Mouse (Mus musculus) CH12.LX (cell line): Measurements from ENCODE around the gene Chrna1. TPM values are rescaled to one million over a fixed set of nuclear protein-coding genes. Genes with fewer than 3 reads are reported as not detected.

Experiments
- DNase-seq: peaks from one replicate; pipeline ENCODE4 v3.0.0-alpha.2; 2013; ENCODE audit errors: extremely low read depth
- H3K27ac ChIP-seq: 2 replicates; pipeline ENCODE4 v1.5.1; 2012; ENCODE audit warnings: low read depth, mild to moderate bottlenecking, control low read depth, moderate library complexity; ENCODE audit not compliant: insufficient read depth
- H3K27me3 ChIP-seq: replicated peaks from 2 replicates; pipeline ENCODE3; 2012; ENCODE audit warnings: inconsistent platforms
- H3K36me3 ChIP-seq, 2 experiments: replicated peaks in 1 of 2; 2 replicates each; pipeline versions ENCODE3 to v1.6.1; 2012; ENCODE audit warnings: inconsistent platforms in 1 of 2, low read length in 1 of 2, mild to moderate bottlenecking in 1 of 2, mixed read lengths in 1 of 2, moderate library complexity in 1 of 2; ENCODE audit not compliant: control insufficient read depth in 1 of 2, insufficient read depth in 1 of 2
- H3K4me1 ChIP-seq, 2 experiments: 2 replicates each; pipeline ENCODE4 v1.6.1; 2012; ENCODE audit warnings: inconsistent platforms in 1 of 2, moderate library complexity in 1 of 2; ENCODE audit not compliant: insufficient read depth in 2 of 2, control insufficient read depth in 1 of 2
- H3K4me2 ChIP-seq: 2 replicates; pipeline ENCODE4 v1.6.1; 2012; ENCODE audit warnings: low read depth, mild to moderate bottlenecking, control low read depth; ENCODE audit not compliant: poor library complexity, insufficient read depth, severe bottlenecking
- H3K4me3 ChIP-seq, 3 experiments: fragments of 150-350 bp in 1 of 3; sonication (generic) in 1 of 3; replicated peaks in 1 of 3; 2 replicates each; pipeline versions ENCODE3 to v1.5.1; 2011 to 2012; ENCODE audit warnings: low read depth in 2 of 3, low read length in 2 of 3, mild to moderate bottlenecking in 2 of 3, moderate library complexity in 2 of 3, control low read depth in 1 of 3, improper control_type of control experiment in 1 of 3, inconsistent platforms in 1 of 3, mixed read lengths in 1 of 3; ENCODE audit not compliant: poor library complexity in 1 of 3
- H3K79me2 ChIP-seq: replicated peaks from 2 replicates; pipeline ENCODE4 v1.6.1; 2012; ENCODE audit warnings: mild to moderate bottlenecking, moderate library complexity; ENCODE audit not compliant: control insufficient read depth, poor library complexity, insufficient read depth, severe bottlenecking; ENCODE audit errors: extremely low read depth
- H3K9ac ChIP-seq: 2 replicates; pipeline ENCODE4 v1.6.1; 2012; ENCODE audit warnings: low read depth, mild to moderate bottlenecking, control low read depth, moderate library complexity; ENCODE audit not compliant: insufficient read depth
- H3K9me3 ChIP-seq: replicated peaks from 2 replicates; pipeline ENCODE3; 2012; ENCODE audit warnings: low read length, inconsistent platforms, mixed read lengths
- BHLHE40 ChIP-seq: IDR thresholded peaks from 2 replicates; pipeline ENCODE4 v1.6.1; 2011; ENCODE audit warnings: mild to moderate bottlenecking, low read depth, low read length, improper control_type of control experiment
- CHD1 ChIP-seq: IDR thresholded peaks from 2 replicates; pipeline ENCODE4 v1.6.1; 2012; ENCODE audit warnings: low read depth, low read length, improper control_type of control experiment, inconsistent platforms
- CHD2 ChIP-seq: IDR thresholded peaks from 2 replicates; pipeline ENCODE4 v1.6.1; 2011; ENCODE audit warnings: low read length, improper control_type of control experiment
- E2F4 ChIP-seq: IDR thresholded peaks from 2 replicates; pipeline ENCODE4 v1.6.1; 2011; ENCODE audit warnings: low read depth, low read length, improper control_type of control experiment; ENCODE audit not compliant: insufficient replicate concordance
- EP300 ChIP-seq: IDR thresholded peaks from 2 replicates; pipeline ENCODE4 v1.6.1; 2011; ENCODE audit warnings: low read length, improper control_type of control experiment
- ETS1 ChIP-seq: conservative IDR thresholded peaks from 2 replicates; pipeline ENCODE4 v1.6.1; 2012; ENCODE audit warnings: low read depth, mild to moderate bottlenecking, inconsistent platforms, low read length, improper control_type of control experiment, moderate library complexity
- GABPA ChIP-seq: IDR thresholded peaks from 2 replicates; pipeline ENCODE4 v1.6.1; 2012; ENCODE audit warnings: low read depth, low read length, improper control_type of control experiment, inconsistent platforms; ENCODE audit not compliant: insufficient replicate concordance
- HCFC1 ChIP-seq: IDR thresholded peaks from 2 replicates; pipeline ENCODE4 v1.6.1; 2012; ENCODE audit warnings: low read depth, mild to moderate bottlenecking, inconsistent platforms, low read length, improper control_type of control experiment
- IRF4 ChIP-seq: IDR thresholded peaks from 2 replicates; pipeline ENCODE4 v1.6.1; 2014; ENCODE audit warnings: low read depth, mild to moderate bottlenecking, inconsistent platforms, low read length, improper control_type of control experiment
- JUND ChIP-seq: conservative IDR thresholded peaks from 2 replicates; pipeline ENCODE4 v1.6.1; 2011; ENCODE audit warnings: low read depth, low read length, improper control_type of control experiment
- KAT2A ChIP-seq: IDR thresholded peaks from 2 replicates; pipeline ENCODE4 v1.6.1; 2012; ENCODE audit warnings: low read length, improper control_type of control experiment, inconsistent platforms; ENCODE audit not compliant: insufficient replicate concordance
- MAX ChIP-seq: IDR thresholded peaks from 2 replicates; pipeline ENCODE4 v1.6.1; 2011; ENCODE audit warnings: low read length, improper control_type of control experiment
- MAZ ChIP-seq: IDR thresholded peaks from 2 replicates; pipeline ENCODE4 v1.6.1; 2012; ENCODE audit warnings: low read depth, mild to moderate bottlenecking, inconsistent platforms, low read length, improper control_type of control experiment, moderate library complexity
- MYC ChIP-seq: IDR thresholded peaks from 2 replicates; pipeline ENCODE4 v1.6.1; 2011; ENCODE audit warnings: low read depth, mild to moderate bottlenecking, improper control_type of control experiment, low read length
- NELFE ChIP-seq: IDR thresholded peaks from 2 replicates; pipeline ENCODE4 v1.6.1; 2011; ENCODE audit warnings: low read depth, low read length, improper control_type of control experiment
- NRF1 ChIP-seq: IDR thresholded peaks from 2 replicates; pipeline ENCODE4 v1.6.1; 2014; ENCODE audit warnings: low read depth, mild to moderate bottlenecking, inconsistent platforms, low read length, improper control_type of control experiment, moderate library complexity
- PAX5 ChIP-seq: IDR thresholded peaks from 2 replicates; pipeline ENCODE4 v1.6.1; 2012; ENCODE audit warnings: low read length, inconsistent platforms, mixed read lengths
- POLR2A ChIP-seq: IDR thresholded peaks from 2 replicates; pipeline ENCODE4 v1.6.1; 2011; ENCODE audit warnings: low read depth, mild to moderate bottlenecking, improper control_type of control experiment, low read length
- RAD21 ChIP-seq: IDR thresholded peaks from 2 replicates; pipeline ENCODE4 v1.6.1; 2011; ENCODE audit warnings: low read depth, mild to moderate bottlenecking, low read length, improper control_type of control experiment, moderate library complexity
- SMC3 ChIP-seq: IDR thresholded peaks from 2 replicates; pipeline ENCODE4 v1.6.1; 2011; ENCODE audit warnings: low read depth, low read length, improper control_type of control experiment
- TBP ChIP-seq: conservative IDR thresholded peaks from 2 replicates; pipeline ENCODE4 v1.6.1; 2011; ENCODE audit warnings: low read depth, low read length, improper control_type of control experiment
- TCF12 ChIP-seq: IDR thresholded peaks from 2 replicates; pipeline ENCODE4 v1.6.1; 2014; ENCODE audit warnings: low read depth, mild to moderate bottlenecking, inconsistent platforms, low read length, improper control_type of control experiment
- UBTF ChIP-seq: IDR thresholded peaks from 2 replicates; pipeline ENCODE4 v1.6.1; 2012; ENCODE audit warnings: low read depth, mild to moderate bottlenecking, inconsistent platforms, low read length, improper control_type of control experiment, moderate library complexity
- USF1 ChIP-seq: IDR thresholded peaks from 2 replicates; pipeline ENCODE4 v1.6.1; 2014; ENCODE audit warnings: low read depth, mild to moderate bottlenecking, inconsistent platforms, low read length, improper control_type of control experiment
- ZC3H11A ChIP-seq: IDR thresholded peaks from 2 replicates; pipeline ENCODE4 v1.6.1; 2012; ENCODE audit warnings: low read depth, mild to moderate bottlenecking, inconsistent platforms, low read length, improper control_type of control experiment
- dilution Hi-C: fragments of 300-500 bp; cut with MboI; formaldehyde crosslinking; loops from 2 replicates; pipeline ENCODE4 v1.14.3; 2020; ENCODE audit warnings: low sequenced_read_pairs; ENCODE audit not compliant: extremely low pct_unique_long_range_greater_than_20kb, extremely low pct_ligation_motif_present
- in situ Hi-C: fragments of 300-500 bp; cut with MboI; formaldehyde crosslinking; loops from 3 replicates; pipeline ENCODE4 v1.14.3; 2019; ENCODE audit warnings: low sequenced_read_pairs, low pct_ligation_motif_present, low pct_unique_long_range_greater_than_20kb, mixed read lengths
- polyA plus RNA-seq: library from polyadenylated mRNA; unstranded; fragments of >175 nt; gene quantifications from 2 replicates; pipeline ENCODE4 v1.2.1, GENCODE M21; 2012; ENCODE audit warnings: low read depth; ENCODE audit not compliant: insufficient read length
- total RNA-seq, 2 experiments: library from RNA; depleted of rRNA; stranded (reverse); fragments of 300-350 nt in 1 of 2; fragments of >200 nt in 1 of 2; gene quantifications; 2 replicates each; pipeline ENCODE4 v1.2.3; 2012 to 2014

Gene Chrna1
- total and polyA plus RNA-seq, 3 experiments: not detected

- Histone ChIP-seq H3K4me1 (peaks cover 8 to 12% of the 10 kb centered on the region in 2 experiments; a peak in 2 of 4 replicates), H3K27ac (no peak overlapping the region), H3K36me3 (no peaks in the 10 kb centered on the region)
- TF ChIP-seq CHD1: no peak
- TF ChIP-seq NELFE: no peak
- TF ChIP-seq POLR2A: no peak
- no peak for TF ChIP-seq RAD21
- TF ChIP-seq BHLHE40: no peak
- TF ChIP-seq TCF12: no peak
- no peak for TF ChIP-seq GABPA
- no peak for TF ChIP-seq ZC3H11A
- no peak for TF ChIP-seq TBP
- TF ChIP-seq IRF4: no peak
- TF ChIP-seq JUND: no peak
- TF ChIP-seq SMC3: no peak
- TF ChIP-seq, all 38 proteins: peak for 0
- H3K4me2 ChIP-seq: no peak overlapping the region
- H3K27me3 ChIP-seq: peaks cover 2% of the 10 kb centered on the region
- in situ Hi-C loops (loop anchor here (25.0 kb wide), 1 partner anchor 315 kb away; the partner anchor contains the start of gene Atf2), dilution Hi-C loops (no loop called here)
- H3K9me3 ChIP-seq: no peaks in the 10 kb centered on the region
- no peak overlapping the region for H3K4me3 ChIP-seq
- H3K9ac ChIP-seq: no peak overlapping the region
- no peak for DNase-seq
- H3K79me2 ChIP-seq: no peaks in the 10 kb centered on the region
These were observed 8.2 kb downstream of the Chrna1 start for GRCm38 (mm10) chr2:73571901-73572300.

GRCm38 (mm10) chr2:73571304-73571703, 8.8 kb downstream of the Chrna1 start:
- no peak overlapping the region for H3K27ac ChIP-seq
- H3K79me2 ChIP-seq: no peaks in the 10 kb centered on the region
- TF ChIP-seq PAX5 (no peak), UBTF (no peak), MYC (no peak), HCFC1 (no peak), JUND (no peak), CHD2 (no peak), TCF12 (no peak), CHD1 (no peak), E2F4 (no peak), POLR2A (no peak), MAX (no peak), EP300 (no peak), NRF1 (no peak), IRF4 (no peak), GABPA (no peak), MAZ (no peak), KAT2A (no peak), USF1 (no peak), ETS1 (no peak)
- H3K36me3 ChIP-seq: no peaks in the 10 kb centered on the region
- no peak for DNase-seq
- H3K4me1 ChIP-seq: peaks cover 8 to 13% of the 10 kb centered on the region in 2 experiments; a peak in 2 of 4 replicates
- H3K27me3 ChIP-seq: peaks cover 2% of the 10 kb centered on the region
- H3K4me3 ChIP-seq: no peak overlapping the region
- dilution Hi-C loops (no loop called here), in situ Hi-C loops (loop anchor here (25.0 kb wide), 1 partner anchor 316 kb away; the partner anchor contains the start of gene Atf2)
- H3K9ac ChIP-seq: no peak overlapping the region
- no peak overlapping the region for H3K4me2 ChIP-seq
- no peaks in the 10 kb centered on the region for H3K9me3 ChIP-seq
